8 mouse cellular contexts compared by ENCODE assay signal in genomic region chr10:84450654-84451053, GRCm38 (mm10). TPM values are rescaled to one million over a fixed set of nuclear protein-coding genes. Genes with fewer than 3 reads are reported as not detected.
A peak's percentile ranks its signal among the peaks of the same experiment; 100 is the strongest.
DNase-seq lines count a peak whose midpoint lies in the region; ATAC-seq and TF ChIP-seq lines count a peak whose summit lies in the region.

No protein-coding gene starts in this region.

- H3K4me3 ChIP-seq in embryonic facial prominence, embryonic 13.5 days: no peak overlapping the region
- H3K4me3 ChIP-seq in lung, embryonic 14.5 days (ENCODE audit: low read depth, low read length): no peak overlapping the region
- H3K4me3 ChIP-seq in thymus, adult 2 months (ENCODE audit: control insufficient read depth, insufficient read depth, low read length): no peak overlapping the region

- no peaks in the 10 kb centered on the region for H3K4me1 ChIP-seq in embryonic facial prominence, embryonic 13.5 days
- no peaks in the 10 kb centered on the region for H3K4me1 ChIP-seq in lung, embryonic 14.5 days (ENCODE audit: insufficient read depth)
- no peaks in the 10 kb centered on the region for H3K4me1 ChIP-seq in thymus, adult 2 months (replicated peaks; ENCODE audit: control insufficient read depth, insufficient read depth, low read length)

- WGBS in embryonic facial prominence, embryonic 13.5 days: 2% methylated on average over 10 of the region's 10 CpGs
- WGBS in lung, embryonic 14.5 days: 3% methylated on average over 10 of the region's 10 CpGs
- WGBS in thymus, adult 2 months: 4% methylated on average over 10 of the region's 10 CpGs

- H3K9me3 ChIP-seq in embryonic facial prominence, embryonic 13.5 days: no peaks in the 10 kb centered on the region
- H3K9me3 ChIP-seq in lung, embryonic 14.5 days (ENCODE audit: low read depth, low read length): no peaks in the 10 kb centered on the region

- TF ChIP-seq CTCF in lung, embryonic 14.5 days (IDR thresholded peaks at IDR 0.05; ENCODE audit: low read depth): peak; percentile 90
- 0 out of 2 replicates have a peak, but pooled peaks have one; percentile 26 for TF ChIP-seq CTCF in thymus, adult 2 months (IDR thresholded peaks at IDR 0.05; ENCODE audit: borderline replicate concordance, control insufficient read depth, extremely low read depth, insufficient read depth, low read length, poor library complexity)

- H3K27ac ChIP-seq in embryonic facial prominence, embryonic 13.5 days: no peak overlapping the region
- H3K27ac ChIP-seq in lung, embryonic 14.5 days (ENCODE audit: low read depth): no peak overlapping the region
- no peak overlapping the region for H3K27ac ChIP-seq in thymus, adult 2 months (ENCODE audit: control insufficient read depth, insufficient read depth, low read length)

- intact Hi-C loops in heart, postnatal 10 days (cut with DNase I): loop anchor here (1.0 kb wide), 1 partner anchor 631 kb away; no protein-coding TSS in a partner anchor

- 0 out of 2 replicates have a peak, but pooled peaks have one; percentile 37 for ATAC-seq in embryonic facial prominence, embryonic 13.5 days (ENCODE audit: insufficient number of reproducible peaks, insufficient read depth, low FRiP score, low TSS enrichment, low read depth)
- ATAC-seq in lung, embryonic 14.5 days (ENCODE audit: insufficient read depth): peak; percentile 70

- no peaks in the 10 kb centered on the region for H3K27me3 ChIP-seq in embryonic facial prominence, embryonic 13.5 days
- H3K27me3 ChIP-seq in lung, embryonic 14.5 days (ENCODE audit: insufficient read depth, low read length): no peaks in the 10 kb centered on the region
- H3K27me3 ChIP-seq in thymus, adult 2 months (ENCODE audit: control insufficient read depth, insufficient read depth, low read length): no peaks in the 10 kb centered on the region

- no peak overlapping the region for H3K9ac ChIP-seq in embryonic facial prominence, embryonic 13.5 days
- H3K9ac ChIP-seq in lung, embryonic 14.5 days: no peak overlapping the region

- H3K36me3 ChIP-seq in embryonic facial prominence, embryonic 13.5 days: no peaks in the 10 kb centered on the region
- H3K36me3 ChIP-seq in lung, embryonic 14.5 days (ENCODE audit: insufficient read depth): no peaks in the 10 kb centered on the region
- no peaks in the 10 kb centered on the region for H3K36me3 ChIP-seq in thymus, adult 2 months (ENCODE audit: control insufficient read depth, insufficient read depth, low read length)

- peak; percentile 83 for DNase-seq in B cell, adult 2 months
- peak; percentile 87 to 89 for DNase-seq in adrenal gland, postnatal 36 days
- DNase-seq in heart, postnatal 10 days: peak; percentile 89 to 94
- peak; percentile 78 to 93 for DNase-seq in kidney, postnatal 25 days
- DNase-seq in lung, embryonic 14.5 days: peak; percentile 96
- peak; percentile 61 for DNase-seq in ovary, postnatal 10 days (ENCODE audit: low spot score)
- DNase-seq in thymus, adult 2 months: peak; percentile 74

- H3K4me2 ChIP-seq in embryonic facial prominence, embryonic 13.5 days: no peak overlapping the region
- no peak overlapping the region for H3K4me2 ChIP-seq in lung, embryonic 14.5 days

- TF ChIP-seq POLR2A in thymus, adult 2 months (IDR thresholded peaks at IDR 0.05; ENCODE audit: control insufficient read depth, extremely low read depth, insufficient read depth, low read length, poor library complexity): no peak

RNA-seq across cellular contexts. Expression of gene Nuak1, which starts 10.3 kb away (rescaled TPM):
- total RNA-seq in adrenal gland, postnatal 36 days (2021): 1 to 10 TPM; 5.6 to 7.7 TPM
- 2.9 and 3.0 TPM in 2 replicates for polyA plus RNA-seq in embryonic facial prominence, embryonic 13.5 days (2015; fragmentation: Nextera tagmentation; extraction: Ambion mirVana)
- 10 to 100 TPM; 25.3 to 33.0 TPM for total RNA-seq in heart, postnatal 10 days (2021)
- 1.5 and 1.8 TPM in 2 replicates for polyA plus RNA-seq in lung, embryonic 14.5 days (2014; fragmentation: Nextera tagmentation; extraction: Ambion mirVana)
- 5.3 and 5.7 TPM in 2 replicates for polyA plus RNA-seq in thymus, adult 2 months (2012; rRNA removed)
